In the genomic region with DNA sequence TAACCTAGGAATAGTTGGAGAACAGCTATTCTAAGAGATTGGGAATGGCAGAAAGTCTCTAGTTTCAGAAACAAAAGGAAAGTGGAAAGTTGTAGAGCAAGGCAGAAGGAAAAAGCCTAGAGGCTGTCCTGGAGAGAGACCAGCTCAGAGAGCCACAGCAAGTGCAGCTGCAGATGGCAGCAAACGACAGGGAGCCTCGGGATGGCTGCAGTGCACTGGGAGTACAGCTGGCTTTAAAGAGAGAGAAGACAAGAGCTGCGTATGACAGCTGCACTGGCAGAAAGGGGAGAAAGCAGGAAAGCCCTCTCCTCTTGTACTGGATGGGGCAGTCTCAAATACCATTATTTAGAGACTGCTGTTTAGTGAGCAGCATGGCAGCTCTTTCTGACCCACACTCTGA, we compare ENCODE assay signal across 9 mouse cellular contexts. TPM values are rescaled to one million over a fixed set of nuclear protein-coding genes. Genes with fewer than 3 reads are reported as not detected.
DNase-seq lines count a peak whose midpoint lies in the region; ATAC-seq lines count a peak whose summit lies in the region.
"Had no signal": no experiment of that assay in that cellular context is flagged by ENCODE, and none has a peak within 500 bp of the region (broad histone marks: within the 10 kb centered on the region; RNA-seq: fewer than 3 reads in every experiment).

No protein-coding gene starts in this region.

- 15% methylated on average over 3 of the region's 3 CpGs for WGBS in hindbrain, embryonic 10.5 days
- whole genome bisulfite sequencing in hindbrain, embryonic 12.5 days, result 19% methylated on average over 3 of the region's 3 CpGs
- 19% methylated on average over 3 of the region's 3 CpGs for WGBS in intestine, embryonic 16.5 days

- 0 out of 2 replicates have a peak, but pooled peaks cover 3% of the 10 kb centered on the region for H3K9me3 ChIP-seq in hindbrain, embryonic 10.5 days
- 0 out of 2 replicates have a peak, but pooled peaks cover 10% of the 10 kb centered on the region for H3K9me3 ChIP-seq in hindbrain, embryonic 12.5 days (replicated peaks)
- no peaks in the 10 kb centered on the region for H3K9me3 ChIP-seq in intestine, embryonic 16.5 days (ENCODE audit: control insufficient read depth, low read length)

- H3K9ac ChIP-seq in hindbrain, embryonic 12.5 days, result no peak overlapping the region
- H3K9ac ChIP-seq in intestine, embryonic 16.5 days (ENCODE audit: low read depth, low read length), result no peak overlapping the region
- H3K9ac ChIP-seq: heart, embryonic 13.5 days had no signal

- DNase-seq in hindbrain, embryonic 10.5 days (ENCODE audit: low spot score), result peak; percentile 21
- peak; percentile 13 for DNase-seq in 3T3-L1 (ENCODE audit: low read depth, low spot score)
- DNase-seq in adipocyte (ENCODE audit: low spot score), result peak; percentile 35
- DNase-seq in yolk sac, embryonic 10.5 days (ENCODE audit: low spot score), result no peak
- DNase-seq in T-cell, adult 2 months (ENCODE audit: low spot score), result no peak
- no peak for DNase-seq in ovary, postnatal 36 days (ENCODE audit: low spot score)

- no peaks in the 10 kb centered on the region for H3K4me1 ChIP-seq in hindbrain, embryonic 10.5 days (replicated peaks)
- H3K4me1 ChIP-seq in hindbrain, embryonic 12.5 days, result no peaks in the 10 kb centered on the region
- H3K4me1 ChIP-seq in intestine, embryonic 16.5 days (ENCODE audit: control insufficient read depth, insufficient read depth, low read length), result no peaks in the 10 kb centered on the region
- H3K4me1 ChIP-seq: heart, embryonic 13.5 days had no signal

- ATAC-seq in hindbrain, embryonic 12.5 days (ENCODE audit: low FRiP score), result no peak
- ATAC-seq in intestine, embryonic 16.5 days, result peak; percentile 46; the same call in 1 of the 2 replicates

- H3K36me3 ChIP-seq in hindbrain, embryonic 10.5 days, result no peaks in the 10 kb centered on the region
- H3K36me3 ChIP-seq in hindbrain, embryonic 12.5 days, result no peaks in the 10 kb centered on the region
- no peaks in the 10 kb centered on the region for H3K36me3 ChIP-seq in intestine, embryonic 16.5 days (ENCODE audit: control insufficient read depth, insufficient read depth, low read length)
- H3K36me3 ChIP-seq: heart, embryonic 13.5 days had no signal

- no peaks in the 10 kb centered on the region for H3K27me3 ChIP-seq in hindbrain, embryonic 10.5 days (ENCODE audit: insufficient read depth, poor library complexity, severe bottlenecking)
- no peaks in the 10 kb centered on the region for H3K27me3 ChIP-seq in hindbrain, embryonic 12.5 days
- no peaks in the 10 kb centered on the region for H3K27me3 ChIP-seq in intestine, embryonic 16.5 days (replicated peaks; ENCODE audit: control insufficient read depth, insufficient read depth, low read length)
- H3K27me3 ChIP-seq: heart, embryonic 13.5 days had no signal

- no peak overlapping the region for H3K4me2 ChIP-seq in hindbrain, embryonic 12.5 days (replicated peaks)
- no peak overlapping the region for H3K4me2 ChIP-seq in intestine, embryonic 16.5 days (ENCODE audit: low read depth, low read length)
- H3K4me2 ChIP-seq: heart, embryonic 13.5 days had no signal

- H3K4me3 ChIP-seq in hindbrain, embryonic 10.5 days, result no peak overlapping the region
- H3K4me3 ChIP-seq in hindbrain, embryonic 12.5 days, result no peak overlapping the region
- H3K4me3 ChIP-seq in intestine, embryonic 16.5 days (ENCODE audit: low read length), result no peak overlapping the region
- H3K4me3 ChIP-seq: heart, embryonic 13.5 days had no signal

- H3K27ac ChIP-seq in hindbrain, embryonic 10.5 days, result no peak overlapping the region; the same call in 1 of the 2 replicates
- no peak overlapping the region for H3K27ac ChIP-seq in hindbrain, embryonic 12.5 days
- H3K27ac ChIP-seq in intestine, embryonic 16.5 days (ENCODE audit: low read length), result no peak overlapping the region
- H3K27ac ChIP-seq: heart, embryonic 13.5 days had no signal

RNA-seq across cellular contexts. Expression of gene Stxbp5l, which starts 37.7 kb away (rescaled TPM):
- 1.9 and 4.0 TPM in 2 replicates for polyA plus RNA-seq in hindbrain, embryonic 10.5 days (2016; fragmentation: Nextera tagmentation; extraction: Ambion mirVana)
- polyA plus RNA-seq in hindbrain, embryonic 12.5 days (2016; fragmentation: Nextera tagmentation; extraction: Ambion mirVana), result 5.5 and 7.3 TPM in 2 replicates
- polyA plus RNA-seq in intestine, embryonic 16.5 days (2015; fragmentation: Nextera tagmentation; extraction: Ambion mirVana), result 1.5 and 2.4 TPM in 2 replicates

Comparison
In these comparisons a context has a peak if more than half of its experiments do, and no peak if none do; other contexts are left out.
1. DNase-seq: peak in hindbrain, embryonic 10.5 days (single experiment), 3T3-L1 (single experiment) and adipocyte (single experiment); none in yolk sac, embryonic 10.5 days (single experiment), T-cell, adult 2 months (single experiment) and ovary, postnatal 36 days (single experiment).